Mouse (Mus musculus) erythroblast, embryonic 14.5 days (primary cell): ENCODE measurements around the gene Ugt2b5.

Experiments
- GATA1 ChIP-seq: IDR thresholded peaks from 2 replicates; pipeline ENCODE4 v1.6.1; 2012; ENCODE audit warnings: low read length, inconsistent platforms, mixed read lengths
- TAL1 ChIP-seq: IDR thresholded peaks from 3 replicates; pipeline ENCODE4 v1.6.1; 2012; ENCODE audit warnings: low read length, inconsistent platforms, mixed read lengths

GRCm38 (mm10) chr5:87089264-87089663 lies 50.9 kb downstream of the Ugt2b5 start:
- TF ChIP-seq TAL1 (no peak), GATA1 (no peak)
